In genomic region chr15:3441506-3442286, GRCm38 (mm10) we compare ENCODE assay signal across 8 mouse cellular contexts.
DNase-seq lines count a peak whose midpoint lies in the region; ATAC-seq lines count a peak whose summit lies in the region.

No protein-coding gene starts in this region.

- H3K4me3 ChIP-seq in limb, embryonic 11.5 days (ENCODE audit: low read depth, low read length) = no peak overlapping the region
- H3K4me3 ChIP-seq in limb, embryonic 10.5 days = no peak overlapping the region

- H3K9ac ChIP-seq in limb, embryonic 11.5 days (ENCODE audit: low read length) = no peak overlapping the region

- ATAC-seq in cerebellum, adult (ENCODE audit: insufficient number of reproducible peaks, low FRiP score, low TSS enrichment) = peak; percentile 15; the same call in 1 of the 2 replicates
- ATAC-seq in limb, embryonic 11.5 days (ENCODE audit: insufficient number of reproducible peaks, low FRiP score, low TSS enrichment, low read depth) = no peak

- H3K27me3 ChIP-seq in limb, embryonic 11.5 days (ENCODE audit: control insufficient read depth, insufficient read depth, low read length) = no peaks in the 10 kb centered on the region
- no peaks in the 10 kb centered on the region for H3K27me3 ChIP-seq in limb, embryonic 10.5 days (ENCODE audit: low read depth, poor library complexity, severe bottlenecking)

- H3K36me3 ChIP-seq in limb, embryonic 11.5 days (ENCODE audit: control insufficient read depth, insufficient read depth, low read length) = no peaks in the 10 kb centered on the region
- H3K36me3 ChIP-seq in limb, embryonic 10.5 days = no peaks in the 10 kb centered on the region

- 58% methylated on average over 4 of the region's 4 CpGs for WGBS in limb, embryonic 11.5 days
- 55% methylated on average over 4 of the region's 4 CpGs for WGBS in limb, embryonic 10.5 days

- no peak overlapping the region for H3K27ac ChIP-seq in limb, embryonic 11.5 days (replicated peaks; ENCODE audit: low read depth, low read length)
- H3K27ac ChIP-seq in limb, embryonic 10.5 days = no peak overlapping the region

- H3K4me2 ChIP-seq in limb, embryonic 11.5 days (ENCODE audit: low read depth, severe bottlenecking) = no peak overlapping the region

- no peaks in the 10 kb centered on the region for H3K4me1 ChIP-seq in limb, embryonic 11.5 days (ENCODE audit: control insufficient read depth, insufficient read depth, low read length)
- H3K4me1 ChIP-seq in limb, embryonic 10.5 days = no peaks in the 10 kb centered on the region

- no peak for DNase-seq in cerebellum, adult 11 months
- peak; percentile 33 for DNase-seq in limb, embryonic 11.5 days (ENCODE audit: low spot score)
- DNase-seq in limb, embryonic 10.5 days (ENCODE audit: low spot score) = no peak
- peak; percentile 65 for DNase-seq in adrenal gland, postnatal 10 days
- peak; percentile 24 for DNase-seq in gastrocnemius, postnatal 10 days
- DNase-seq in lung, postnatal 36 days = peak; percentile 63
- DNase-seq in urinary bladder, postnatal 36 days (ENCODE audit: low spot score in 2 of 2) = peak; percentile 18 to 19

- no peaks in the 10 kb centered on the region for H3K9me3 ChIP-seq in limb, embryonic 11.5 days (ENCODE audit: control insufficient read depth, low read length)
- H3K9me3 ChIP-seq in limb, embryonic 10.5 days (replicated peaks) = no peaks in the 10 kb centered on the region

Comparison
In these comparisons a context has a peak if more than half of its experiments do, and no peak if none do; other contexts are left out.
1. DNase-seq: peak in limb, embryonic 11.5 days (single experiment), adrenal gland, postnatal 10 days (single experiment), gastrocnemius, postnatal 10 days (single experiment), lung, postnatal 36 days (single experiment) and urinary bladder, postnatal 36 days (2 of 2); none in cerebellum, adult 11 months (single experiment) and limb, embryonic 10.5 days (single experiment).